Comparison of ENCODE assay signal across 26 mouse cellular contexts in the genomic region with DNA sequence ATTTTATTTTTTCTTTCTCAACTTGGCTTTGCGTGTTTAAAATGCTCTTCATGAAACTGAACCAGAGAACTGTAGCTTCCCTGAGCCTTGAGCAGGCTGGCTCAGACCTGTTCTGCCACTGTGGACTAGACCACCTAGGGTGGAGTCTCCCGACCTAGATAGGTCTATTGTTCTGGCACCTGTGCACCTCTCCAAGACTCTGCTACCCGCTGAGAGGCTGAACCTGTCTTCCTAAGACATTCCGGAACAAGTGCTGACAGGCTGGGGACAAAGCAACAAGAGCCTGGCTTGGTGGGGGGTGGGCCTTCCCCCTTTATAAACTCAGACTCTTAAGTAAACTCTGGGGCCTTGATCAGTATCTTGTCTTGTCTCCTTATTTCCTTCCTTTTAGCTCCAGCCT. TPM values are rescaled to one million over a fixed set of nuclear protein-coding genes. Genes with fewer than 3 reads are reported as not detected.
A peak's percentile ranks its signal among the peaks of the same experiment; 100 is the strongest.
DNase-seq lines count a peak whose midpoint lies in the region; ATAC-seq and TF ChIP-seq lines count a peak whose summit lies in the region.
"Had no signal": no experiment of that assay in that cellular context is flagged by ENCODE, and none has a peak within 500 bp of the region (broad histone marks: within the 10 kb centered on the region; RNA-seq: fewer than 3 reads in every experiment).

No protein-coding gene starts in this region.

- TF ChIP-seq CTCF in ES-Bruce4 (IDR thresholded peaks at IDR 0.05; ENCODE audit: low read depth, low read length): no peak
- no peak for TF ChIP-seq CTCF in cerebellum, adult 2 months (IDR thresholded peaks at IDR 0.05; ENCODE audit: borderline replicate concordance, insufficient read depth, low read depth, low read length)

- H3K36me3 ChIP-seq in limb, embryonic 13.5 days: no peaks in the 10 kb centered on the region
- H3K36me3 ChIP-seq in limb, embryonic 10.5 days: no peaks in the 10 kb centered on the region
- H3K36me3 ChIP-seq in ES-Bruce4 (ENCODE audit: control insufficient read depth, insufficient read depth, low read length, poor library complexity, severe bottlenecking): no peaks in the 10 kb centered on the region
- H3K36me3 ChIP-seq: embryonic facial prominence, embryonic 12.5 days; forebrain, embryonic 10.5 days; heart, embryonic 12.5 days; hindbrain, embryonic 13.5 days; liver, embryonic 13.5 days; midbrain, embryonic 10.5 days had no signal

- TF ChIP-seq EP300 in ES-Bruce4 (IDR thresholded peaks at IDR 0.05; ENCODE audit: insufficient read depth, low read depth, low read length): peak; percentile 99

- H3K27me3 ChIP-seq in limb, embryonic 13.5 days: no peaks in the 10 kb centered on the region
- H3K27me3 ChIP-seq in limb, embryonic 10.5 days (ENCODE audit: low read depth, poor library complexity, severe bottlenecking): no peaks in the 10 kb centered on the region
- no peaks in the 10 kb centered on the region for H3K27me3 ChIP-seq in ES-Bruce4 (ENCODE audit: control insufficient read depth, insufficient read depth, low read length, poor library complexity, severe bottlenecking)
- no peaks in the 10 kb centered on the region for H3K27me3 ChIP-seq in cerebellum, adult 2 months (ENCODE audit: control insufficient read depth, insufficient read depth, low read length)
- H3K27me3 ChIP-seq: CH12.LX; embryonic facial prominence, embryonic 12.5 days; heart, embryonic 12.5 days; hindbrain, embryonic 13.5 days; liver, embryonic 13.5 days had no signal

- ATAC-seq in limb, embryonic 13.5 days (ENCODE audit: low FRiP score, low read depth): peak; percentile 46; the same call in 1 of the 2 replicates
- ATAC-seq: forebrain, postnatal 0 days had no signal

- H3K4me1 ChIP-seq in limb, embryonic 13.5 days: no peaks in the 10 kb centered on the region
- no peaks in the 10 kb centered on the region for H3K4me1 ChIP-seq in limb, embryonic 10.5 days
- H3K4me1 ChIP-seq in ES-Bruce4 (ENCODE audit: control insufficient read depth, insufficient read depth, low read length): no peaks in the 10 kb centered on the region
- H3K4me1 ChIP-seq in cerebellum, adult 2 months (ENCODE audit: control insufficient read depth, insufficient read depth, low read length): no peaks in the 10 kb centered on the region
- H3K4me1 ChIP-seq: embryonic facial prominence, embryonic 12.5 days; heart, embryonic 12.5 days; hindbrain, embryonic 13.5 days; liver, embryonic 13.5 days had no signal

- 39% methylated on average over 4 of the region's 4 CpGs for WGBS in limb, embryonic 13.5 days
- WGBS in limb, embryonic 10.5 days: 39% methylated on average over 4 of the region's 4 CpGs
- 22% methylated on average over 4 of the region's 4 CpGs for WGBS in cerebellum, adult 2 months

- no peaks in the 10 kb centered on the region for H3K9me3 ChIP-seq in limb, embryonic 13.5 days
- no peaks in the 10 kb centered on the region for H3K9me3 ChIP-seq in limb, embryonic 10.5 days (replicated peaks)
- H3K9me3 ChIP-seq in ES-Bruce4 (replicated peaks; ENCODE audit: control insufficient read depth, insufficient read depth, low read length, poor library complexity, severe bottlenecking): peaks cover 36% of the 10 kb centered on the region
- H3K9me3 ChIP-seq: embryonic facial prominence, embryonic 12.5 days; forebrain, embryonic 10.5 days; heart, embryonic 12.5 days; hindbrain, embryonic 13.5 days; liver, embryonic 13.5 days; midbrain, embryonic 10.5 days had no signal

- H3K4me2 ChIP-seq in limb, embryonic 13.5 days (replicated peaks): no peak overlapping the region
- H3K4me2 ChIP-seq: embryonic facial prominence, embryonic 12.5 days; heart, embryonic 12.5 days; hindbrain, embryonic 13.5 days; liver, embryonic 13.5 days had no signal

- no peak overlapping the region for H3K27ac ChIP-seq in limb, embryonic 13.5 days
- H3K27ac ChIP-seq in limb, embryonic 10.5 days: no peak overlapping the region
- H3K27ac ChIP-seq in ES-Bruce4 (ENCODE audit: insufficient read depth, low read length): peak overlapping the region; percentile 98
- no peak overlapping the region for H3K27ac ChIP-seq in cerebellum, adult 2 months (ENCODE audit: insufficient read depth, low read length)
- H3K27ac ChIP-seq: embryonic facial prominence, embryonic 12.5 days; forebrain, embryonic 10.5 days; gastrocnemius, adult 2 months; hindbrain, embryonic 13.5 days; liver, embryonic 13.5 days; midbrain, embryonic 10.5 days had no signal

- TF ChIP-seq POLR2A in ES-Bruce4 (IDR thresholded peaks at IDR 0.05; ENCODE audit: insufficient read depth, low read length): no peak
- no peak for TF ChIP-seq POLR2A in cerebellum, adult 2 months (IDR thresholded peaks at IDR 0.05; ENCODE audit: borderline replicate concordance, insufficient read depth, low read length)

- H3K4me3 ChIP-seq in limb, embryonic 13.5 days: no peak overlapping the region
- no peak overlapping the region for H3K4me3 ChIP-seq in limb, embryonic 10.5 days
- H3K4me3 ChIP-seq in ES-Bruce4 (ENCODE audit: low read depth, low read length): no peak overlapping the region
- no peak overlapping the region for H3K4me3 ChIP-seq in cerebellum, adult 2 months (replicated peaks; ENCODE audit: insufficient read depth, low read depth, low read length)
- H3K4me3 ChIP-seq: embryonic facial prominence, embryonic 12.5 days; forebrain, embryonic 10.5 days; gastrocnemius, adult 2 months; heart, embryonic 12.5 days; hindbrain, embryonic 13.5 days; liver, embryonic 13.5 days; midbrain, embryonic 10.5 days had no signal

- no peak overlapping the region for H3K9ac ChIP-seq in limb, embryonic 13.5 days
- no peak overlapping the region for H3K9ac ChIP-seq in ES-Bruce4 (ENCODE audit: low read depth, poor library complexity, severe bottlenecking)
- H3K9ac ChIP-seq: embryonic facial prominence, embryonic 12.5 days; forebrain, postnatal 0 days; heart, embryonic 12.5 days; hindbrain, embryonic 13.5 days; liver, embryonic 13.5 days had no signal

- DNase-seq in limb, embryonic 10.5 days (ENCODE audit: low spot score): no peak
- DNase-seq in WW6 (ENCODE audit: low read depth, low spot score): peak; percentile 67
- peak; percentile 7 for DNase-seq in fat pad, adult 2 months (ENCODE audit: extremely low read depth, low read depth, low spot score)
- DNase-seq in urinary bladder, postnatal 25 days (ENCODE audit: low spot score): no peak
- no peak for DNase-seq in urinary bladder, postnatal 36 days (ENCODE audit: low spot score in 2 of 2)
- DNase-seq in cerebellum, adult 2 months: no peak
- DNase-seq: adrenal gland, postnatal 25 days; cerebellum, adult 11 months; cerebellum, postnatal 14 days; forebrain, postnatal 0 days; gastrocnemius, adult 2 months; heart, postnatal 14 days; kidney, adult 9 months; kidney, postnatal 25 days; left cerebral cortex, postnatal 4 days; liver, embryonic 13.5 days; right cerebral cortex, adult 18-20 months; thymus, adult 2 months had no signal

RNA-seq across cellular contexts. Expression of a gene that starts 26.6 kb away (rescaled TPM):
- 14.6 and 15.8 TPM in 2 replicates for polyA plus RNA-seq in limb, embryonic 13.5 days (2015; fragmentation: Nextera tagmentation; extraction: Ambion mirVana)
- polyA plus RNA-seq in limb, embryonic 10.5 days (2016; fragmentation: Nextera tagmentation; extraction: Ambion mirVana): 12.0 and 14.2 TPM in 2 replicates
- polyA plus RNA-seq in ES-Bruce4 (2011; ENCODE audit: insufficient read depth, insufficient read length, low read depth, missing spikeins): 19.4 and 21.7 TPM in 2 replicates
- 7.2 and 7.5 TPM in 2 replicates for polyA plus RNA-seq in cerebellum, adult 2 months (2012; rRNA removed)

Comparison
In these comparisons a context has a peak if more than half of its experiments do, and no peak if none do; other contexts are left out.
1. DNase-seq: peak in WW6 (single experiment) and fat pad, adult 2 months (single experiment); none in limb, embryonic 10.5 days (single experiment), urinary bladder, postnatal 25 days (single experiment), urinary bladder, postnatal 36 days (0 of 2) and cerebellum, adult 2 months (0 of 2).